Mouse (Mus musculus) hindbrain, embryonic 11.5 days (tissue): ENCODE results near the gene Efl1. TPM values are rescaled to one million over a fixed set of nuclear protein-coding genes. Genes with fewer than 3 reads are reported as not detected.
"Not testable (repeated sequence)": the region's sequence is repeated elsewhere in the genome, so short reads cannot be mapped to it uniquely, and the experiment has no call there.

Experiments
- ATAC-seq: fragments of 200-750 bp; cut with Nextera tagmentation; 2 replicates; pipeline ENCODE4 v1.8.0; 2017; ENCODE audit warnings: mild to moderate bottlenecking, moderate TSS enrichment, moderate library complexity; ENCODE audit not compliant: low FRiP score
- DNase-seq: peaks from one replicate; pipeline ENCODE4 v3.0.0-alpha.2; 2015; ENCODE audit warnings: low spot score
- H3K27ac ChIP-seq: fragments of 300-500 bp; sonication (generic); 2 replicates; pipeline ENCODE4 v1.5.1; 2014; ENCODE audit warnings: mild to moderate bottlenecking, low read depth, low read length
- H3K27me3 ChIP-seq: fragments of 300-500 bp; sonication (generic); 2 replicates; pipeline ENCODE4 v1.6.1; 2014; ENCODE audit warnings: mild to moderate bottlenecking, low read length, moderate library complexity, mixed read lengths; ENCODE audit not compliant: control insufficient read depth, insufficient read depth
- H3K36me3 ChIP-seq: fragments of 300-500 bp; sonication (generic); 2 replicates; pipeline ENCODE4 v1.6.1; 2014; ENCODE audit warnings: mild to moderate bottlenecking, low read length, moderate library complexity, mixed read lengths; ENCODE audit not compliant: control insufficient read depth, insufficient read depth
- H3K4me1 ChIP-seq: fragments of 300-500 bp; sonication (generic); replicated peaks from 2 replicates; pipeline ENCODE4 v1.6.1; 2014; ENCODE audit warnings: low read length, mixed read lengths; ENCODE audit not compliant: control insufficient read depth, insufficient read depth
- H3K4me2 ChIP-seq: fragments of 300-500 bp; sonication (generic); replicated peaks from 2 replicates; pipeline ENCODE4 v1.6.1; 2014; ENCODE audit warnings: mild to moderate bottlenecking, low read depth, low read length
- H3K4me3 ChIP-seq: fragments of 300-500 bp; sonication (generic); 2 replicates; pipeline ENCODE4 v1.5.1; 2014; ENCODE audit warnings: low read depth, low read length
- H3K9ac ChIP-seq: fragments of 300-500 bp; sonication (generic); 2 replicates; pipeline ENCODE4 v1.6.1; 2014; ENCODE audit warnings: low read depth, low read length
- H3K9me3 ChIP-seq: fragments of 300-500 bp; sonication (generic); 2 replicates; pipeline ENCODE4 v1.6.1; 2016; ENCODE audit warnings: low read length; ENCODE audit not compliant: control insufficient read depth
- WGBS: fragments of 180-500 bp; shearing (Covaris S2); extraction: QIAGEN DNeasy Blood & Tissue Kit; methylation state at CpG from one replicate; pipeline ENCODE4 v1.1.7; 2014; 5-methylcytosine and 5-hydroxymethylcytosine counted together
- polyA plus RNA-seq: library from polyadenylated mRNA; unstranded; fragments of >200 nt; fragmentation: Nextera tagmentation; extraction: Ambion mirVana; gene quantifications from 2 replicates; pipeline ENCODE4 v1.2.1, GENCODE M21; 2014

Efl1 gene
- polyA plus RNA-seq, 1 experiment from 2014 or later, result 27.9 TPM

DNA sequence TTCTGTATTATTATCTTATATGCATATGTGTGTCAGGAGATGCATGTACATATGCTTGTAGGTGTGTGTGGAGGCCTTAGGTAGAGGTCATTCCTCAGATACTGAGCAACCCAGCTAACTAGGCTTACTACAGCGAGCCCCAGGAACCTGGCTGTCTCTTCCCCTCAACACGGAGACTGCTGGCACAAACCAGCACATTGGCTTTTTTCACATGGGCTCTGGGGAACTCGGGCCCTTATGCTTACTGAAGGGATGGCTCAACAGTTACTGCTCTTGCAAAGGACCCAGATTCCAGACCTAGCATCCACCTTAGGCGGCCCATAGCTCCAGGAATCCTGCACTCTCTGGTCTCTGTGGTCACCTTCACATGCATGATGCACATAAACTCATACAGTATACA lies 110.7 kb downstream of the Efl1 start:
- Histone ChIP-seq H3K9me3 (no peaks in the 10 kb centered on the region), H3K9ac (no peak overlapping the region), H3K27ac (no peak overlapping the region), H3K27me3 (no peaks in the 10 kb centered on the region), H3K4me1 (no peaks in the 10 kb centered on the region), H3K4me3 (no peak overlapping the region), H3K4me2 (no peak overlapping the region), H3K36me3 (no peaks in the 10 kb centered on the region)
- DNase-seq (no peak), ATAC-seq (no peak)
- WGBS, result 92% methylated on average over 4 of the region's 4 CpGs

DNA sequence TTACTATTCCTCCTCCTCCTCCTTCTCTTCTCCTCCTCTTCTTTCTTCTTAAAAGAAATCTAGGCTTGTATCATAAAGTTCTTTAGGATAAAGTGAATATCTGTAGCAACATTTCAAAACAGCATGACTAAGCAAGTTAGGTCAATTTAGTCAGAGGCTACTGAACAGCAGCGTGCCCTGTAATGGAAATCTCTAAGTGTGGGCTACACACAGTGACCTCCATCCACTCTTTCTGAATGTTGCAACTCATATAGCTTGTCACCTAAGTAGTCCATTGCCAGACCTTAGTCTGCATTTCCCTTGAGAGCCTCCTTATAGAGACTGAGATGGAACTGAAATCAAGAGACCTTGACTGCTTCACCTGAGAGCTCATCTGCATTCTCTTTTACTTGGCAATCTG lies 116.5 kb downstream of the Efl1 start:
- H3K4me2 ChIP-seq, result no peak overlapping the region
- no peak for ATAC-seq

DNA sequence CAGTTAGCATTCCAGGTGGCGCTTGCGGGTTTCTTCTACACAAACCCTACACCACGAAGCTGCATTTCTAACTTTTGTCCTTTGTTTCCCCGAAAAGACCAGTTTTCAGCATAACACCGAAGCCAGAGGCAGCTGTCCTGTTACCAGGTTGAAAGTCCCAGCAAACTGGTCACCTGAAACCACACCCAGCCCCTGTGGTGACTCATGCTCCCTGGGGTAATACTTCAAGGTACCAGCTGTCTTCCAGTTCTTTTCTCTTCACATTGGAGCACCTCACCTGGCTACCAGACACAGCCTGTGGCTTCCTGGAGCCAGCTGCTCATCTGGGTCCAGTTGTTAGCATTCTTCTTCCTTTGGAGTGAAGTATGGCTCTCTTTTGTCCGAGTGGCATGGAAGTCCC lies 118.2 kb downstream of the Efl1 start:
- no peaks in the 10 kb centered on the region for H3K27me3 ChIP-seq
- ATAC-seq (no peak), DNase-seq (no peak)
- H3K9me3 ChIP-seq, result no peaks in the 10 kb centered on the region
- H3K27ac ChIP-seq, result no peak overlapping the region
- H3K4me3 ChIP-seq, result no peak overlapping the region
- H3K4me1 ChIP-seq, result no peaks in the 10 kb centered on the region; the same call in 1 of the 2 replicates
- H3K4me2 ChIP-seq, result no peak overlapping the region
- no peak overlapping the region for H3K9ac ChIP-seq
- no peaks in the 10 kb centered on the region for H3K36me3 ChIP-seq
- 82% methylated on average over 6 of the region's 6 CpGs for WGBS

More for the DNA sequence above, 116.5 kb downstream of the Efl1 start:
- no peaks in the 10 kb centered on the region; the same call in 1 of the 2 replicates for H3K4me1 ChIP-seq
- no peak overlapping the region for H3K27ac ChIP-seq
- no peak for DNase-seq
- H3K9me3 ChIP-seq, result no peaks in the 10 kb centered on the region
- WGBS, result 88% methylated on average over 1 of the region's 1 CpGs
- H3K9ac ChIP-seq, result no peak overlapping the region
- no peaks in the 10 kb centered on the region for H3K36me3 ChIP-seq
- H3K27me3 ChIP-seq, result no peaks in the 10 kb centered on the region
- H3K4me3 ChIP-seq, result no peak overlapping the region

DNA sequence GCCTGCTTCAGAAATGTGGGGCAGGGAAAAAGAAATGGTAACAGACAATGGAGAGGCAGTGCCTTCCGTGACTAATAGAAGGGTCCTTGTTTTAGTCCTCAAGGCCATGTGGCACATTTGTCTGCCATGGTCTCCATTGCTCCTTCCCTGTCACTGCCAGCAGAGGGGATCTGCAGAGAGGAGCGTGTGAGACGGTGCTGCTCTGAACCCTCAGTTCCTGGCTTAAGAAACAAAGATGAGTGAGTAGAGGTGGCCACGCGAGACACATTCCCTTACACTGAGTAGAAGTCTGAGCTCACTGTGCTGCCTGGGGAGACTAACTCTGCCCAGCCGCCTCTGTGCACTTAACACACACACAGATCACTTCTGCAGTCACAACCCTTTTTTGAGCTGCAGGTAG lies 121.8 kb downstream of the Efl1 start:
- no peaks in the 10 kb centered on the region for H3K27me3 ChIP-seq
- WGBS, result 57% methylated on average over 6 of the region's 6 CpGs
- no peak overlapping the region for H3K9ac ChIP-seq
- no peaks in the 10 kb centered on the region for H3K9me3 ChIP-seq
- DNase-seq, result no peak
- no peak overlapping the region for H3K4me2 ChIP-seq
- no peak for ATAC-seq
- H3K36me3 ChIP-seq, result no peaks in the 10 kb centered on the region
- no peaks in the 10 kb centered on the region; the same call in 1 of the 2 replicates for H3K4me1 ChIP-seq
- H3K4me3 ChIP-seq, result no peak overlapping the region
- 0 out of 2 replicates have a peak overlapping the region, but pooled peaks have one; percentile 5 for H3K27ac ChIP-seq

DNA sequence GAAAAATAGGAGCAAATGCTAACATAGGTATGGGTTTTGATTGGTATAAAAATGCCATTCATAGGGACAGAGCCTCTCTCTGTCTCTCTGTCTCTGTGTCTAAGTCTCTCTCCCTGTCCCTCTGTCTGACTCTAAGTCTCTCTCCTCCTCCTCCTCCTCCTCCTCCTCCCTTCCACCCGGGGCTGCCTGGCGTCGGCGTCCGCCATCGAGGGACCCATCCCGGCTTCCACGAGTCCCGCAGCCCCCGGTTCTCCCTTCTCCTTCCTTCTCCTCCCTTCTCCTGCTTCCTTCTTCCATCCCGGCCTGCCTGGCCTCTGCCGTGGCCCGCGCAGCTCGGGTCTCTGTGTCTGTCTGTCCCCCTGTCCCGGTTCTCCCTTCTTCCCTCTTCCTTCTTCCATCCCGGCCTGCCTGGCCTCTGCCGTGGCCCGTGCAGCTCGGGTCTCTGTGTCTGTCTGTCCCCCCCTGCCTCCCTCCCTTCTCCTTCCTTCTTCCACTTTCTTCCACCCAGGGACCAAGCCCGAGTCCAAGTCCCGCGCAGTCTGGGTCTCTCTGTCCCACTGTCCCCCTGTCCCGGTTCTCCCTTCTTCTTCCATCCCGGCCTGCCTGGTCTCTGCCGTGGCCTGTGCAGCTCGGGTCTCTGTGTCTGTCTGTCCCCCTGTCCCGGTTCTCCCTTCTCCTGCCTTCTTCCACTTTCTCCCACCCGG lies 122.7 kb downstream of the Efl1 start:
- 85% methylated on average over 19 of the region's 29 CpGs for WGBS
- not testable (repeated sequence) for H3K4me1 ChIP-seq, H3K4me3 ChIP-seq, H3K27ac ChIP-seq, H3K36me3 ChIP-seq, H3K9me3 ChIP-seq, H3K27me3 ChIP-seq, H3K4me2 ChIP-seq, H3K9ac ChIP-seq
- ATAC-seq (peak; percentile 100), DNase-seq (peak; percentile 35)

DNA sequence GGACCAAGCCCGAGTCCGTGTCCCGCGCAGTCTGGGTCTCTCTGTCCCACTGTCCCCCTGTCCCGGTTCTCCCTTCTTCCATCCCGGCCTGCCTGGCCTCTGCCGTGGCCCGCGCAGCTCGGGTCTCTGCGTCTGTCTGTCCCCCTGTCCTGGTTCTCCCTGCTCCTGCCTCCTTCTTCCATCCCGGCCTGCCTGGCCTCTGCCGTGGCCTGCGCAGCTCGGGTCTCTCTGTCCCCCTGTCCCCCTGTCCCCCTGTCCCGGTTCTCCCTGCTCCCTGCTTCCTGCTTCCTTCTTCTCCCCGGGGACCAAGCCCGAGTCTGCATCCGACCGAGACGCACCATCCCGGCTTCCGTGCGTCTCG lies 123.2 kb downstream of the Efl1 start:
- H3K36me3 ChIP-seq, H3K9ac ChIP-seq, H3K27me3 ChIP-seq, H3K27ac ChIP-seq, H3K4me3 ChIP-seq, H3K4me2 ChIP-seq, ATAC-seq, H3K9me3 ChIP-seq, H3K4me1 ChIP-seq, DNase-seq: not testable (repeated sequence)
- 86% methylated on average over 25 of the region's 25 CpGs for WGBS

DNA sequence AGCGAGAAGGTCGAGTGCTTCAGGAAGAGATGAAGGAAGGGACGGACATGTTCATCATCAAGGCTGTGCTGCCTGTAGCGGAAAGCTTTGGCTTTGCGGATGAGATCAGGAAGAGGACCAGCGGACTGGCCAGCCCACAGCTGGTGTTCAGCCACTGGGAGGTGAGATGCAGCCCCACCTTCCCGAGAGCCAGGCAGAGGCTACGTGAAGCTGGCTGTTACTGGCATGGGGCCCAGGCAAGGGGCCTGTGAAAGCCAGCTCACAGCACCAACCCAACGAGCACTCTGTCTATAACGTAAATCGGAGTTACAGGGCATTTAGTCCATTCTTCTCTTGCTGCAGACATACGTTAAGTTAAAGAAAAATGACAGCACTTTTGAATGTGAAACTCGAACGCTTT lies 124.1 kb downstream of the Efl1 start:
- Histone ChIP-seq H3K36me3 (no peaks in the 10 kb centered on the region), H3K4me1 (no peaks in the 10 kb centered on the region; the same call in 1 of the 2 replicates), H3K9ac (no peak overlapping the region), H3K4me3 (no peak overlapping the region), H3K27ac (no peak overlapping the region), H3K27me3 (no peaks in the 10 kb centered on the region), H3K4me2 (no peak overlapping the region), H3K9me3 (no peaks in the 10 kb centered on the region)
- WGBS, result 75% methylated on average over 14 of the region's 14 CpGs
- no peak for DNase-seq
- no peak for ATAC-seq

DNA sequence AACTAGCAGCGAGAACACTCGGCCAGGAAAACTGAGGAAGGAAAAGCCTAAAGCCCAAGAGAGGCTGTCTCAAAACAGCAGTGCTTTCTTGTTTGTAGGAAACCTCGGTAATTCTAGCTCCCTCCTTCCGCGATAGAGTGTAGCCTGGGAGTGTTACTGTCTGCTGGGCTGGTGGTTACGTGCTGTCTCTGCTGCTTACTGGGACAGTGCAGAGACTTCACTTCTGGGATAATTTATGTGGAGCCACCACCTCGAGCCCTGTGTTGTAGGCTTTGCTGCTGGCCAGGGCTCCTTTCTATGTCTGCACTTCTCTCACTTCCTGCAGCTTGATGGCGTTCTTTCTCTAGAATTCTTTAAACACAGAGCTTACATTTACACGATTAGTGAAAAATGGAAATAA lies 124.7 kb downstream of the Efl1 start:
- Histone ChIP-seq H3K4me2 (no peak overlapping the region), H3K9me3 (no peaks in the 10 kb centered on the region), H3K36me3 (no peaks in the 10 kb centered on the region), H3K4me3 (no peak overlapping the region), H3K9ac (no peak overlapping the region), H3K27me3 (no peaks in the 10 kb centered on the region), H3K4me1 (no peaks in the 10 kb centered on the region; the same call in 1 of the 2 replicates), H3K27ac (no peak overlapping the region)
- DNase-seq, result no peak
- ATAC-seq, result no peak
- 59% methylated on average over 9 of the region's 9 CpGs for WGBS

DNA sequence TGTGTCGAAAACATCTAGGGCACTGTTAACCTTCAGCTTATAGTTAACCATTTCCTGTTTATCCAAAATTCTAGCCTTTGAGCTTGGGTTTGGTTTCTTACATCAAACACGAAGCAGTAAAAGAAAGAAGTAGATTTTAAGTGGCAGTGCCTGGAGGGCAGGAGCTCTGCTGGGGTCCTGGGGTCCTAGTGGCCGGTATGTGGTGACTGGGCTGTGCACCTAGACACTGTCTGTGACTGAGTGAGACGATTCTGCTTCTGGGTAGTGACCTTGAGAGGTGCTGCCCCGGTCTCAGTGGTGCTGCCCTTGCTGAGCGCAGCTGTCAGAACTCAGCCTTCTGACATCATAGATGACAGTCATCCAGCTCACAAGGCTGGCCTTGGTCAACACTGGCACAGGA lies 125.5 kb downstream of the Efl1 start:
- no peak overlapping the region for H3K4me3 ChIP-seq
- DNase-seq (no peak), ATAC-seq (no peak)
- H3K9ac ChIP-seq, result no peak overlapping the region
- 81% methylated on average over 6 of the region's 6 CpGs for WGBS
- no peaks in the 10 kb centered on the region for H3K9me3 ChIP-seq
- H3K4me1 ChIP-seq, result no peaks in the 10 kb centered on the region; the same call in 1 of the 2 replicates
- H3K27ac ChIP-seq, result no peak overlapping the region
- no peak overlapping the region for H3K4me2 ChIP-seq
- no peaks in the 10 kb centered on the region for H3K27me3 ChIP-seq
- H3K36me3 ChIP-seq, result no peaks in the 10 kb centered on the region
